Mouse (Mus musculus): Measurements from ENCODE around the gene Hspa1l.

DNA sequence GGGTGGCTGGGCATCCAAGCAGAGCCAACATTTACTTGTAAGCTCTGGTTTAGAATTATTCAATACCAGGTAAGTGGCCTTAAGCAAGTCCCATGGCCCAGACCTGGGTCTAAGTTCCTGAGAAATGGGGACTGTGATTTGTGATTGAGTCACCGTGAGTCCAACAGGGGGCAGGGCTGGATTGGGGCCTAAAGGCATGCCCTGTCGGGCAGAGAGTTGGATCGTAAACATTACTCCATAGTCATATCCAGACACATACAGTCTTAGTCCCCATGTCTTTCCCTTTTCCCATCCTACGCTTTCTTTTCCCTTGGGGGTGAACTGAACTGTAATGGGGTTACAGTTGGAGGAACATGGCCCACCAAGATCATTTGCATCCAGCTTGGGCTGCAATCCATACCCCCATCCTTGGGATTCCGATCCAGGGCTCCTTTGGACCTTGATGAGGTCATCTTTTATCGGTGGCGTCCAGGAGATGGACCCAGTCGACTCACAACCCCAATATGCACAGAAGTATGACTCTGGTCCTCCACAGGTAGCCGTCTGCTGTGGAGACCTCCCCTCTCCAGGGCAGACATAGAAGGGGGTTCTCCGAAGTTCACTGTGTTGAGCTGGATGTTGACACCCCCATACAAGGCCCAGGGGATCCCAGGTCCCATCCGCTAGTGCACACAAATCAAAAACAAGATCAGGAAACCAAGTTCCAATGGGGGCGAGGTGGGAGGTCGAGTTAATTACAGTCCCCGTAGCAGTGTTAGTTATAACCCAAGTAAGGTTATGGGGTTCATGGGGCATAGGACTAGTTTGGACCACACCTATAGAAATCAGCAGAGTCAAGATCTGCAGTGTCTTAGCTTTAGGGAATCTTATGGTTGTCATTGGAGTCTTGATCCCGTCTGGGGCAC, 26.3 kb downstream of the Hspa1l start:
- peak; percentile 37 for TF ChIP-seq CTCF (IDR thresholded peaks at IDR 0.05; ENCODE audit: low read depth)
- TF ChIP-seq EP300 (IDR thresholded peaks at IDR 0.05; ENCODE audit: low read depth), result no peak

Measured in liver, postnatal 0 days (tissue).